Mouse (Mus musculus) thymus, postnatal 14 days (tissue): ENCODE measurements around the gene Ccdc13.

ENCODE experiments used
- DNase-seq: peaks from one replicate; pipeline ENCODE4 v3.0.0; 2021

Gene Ccdc13

DNA sequence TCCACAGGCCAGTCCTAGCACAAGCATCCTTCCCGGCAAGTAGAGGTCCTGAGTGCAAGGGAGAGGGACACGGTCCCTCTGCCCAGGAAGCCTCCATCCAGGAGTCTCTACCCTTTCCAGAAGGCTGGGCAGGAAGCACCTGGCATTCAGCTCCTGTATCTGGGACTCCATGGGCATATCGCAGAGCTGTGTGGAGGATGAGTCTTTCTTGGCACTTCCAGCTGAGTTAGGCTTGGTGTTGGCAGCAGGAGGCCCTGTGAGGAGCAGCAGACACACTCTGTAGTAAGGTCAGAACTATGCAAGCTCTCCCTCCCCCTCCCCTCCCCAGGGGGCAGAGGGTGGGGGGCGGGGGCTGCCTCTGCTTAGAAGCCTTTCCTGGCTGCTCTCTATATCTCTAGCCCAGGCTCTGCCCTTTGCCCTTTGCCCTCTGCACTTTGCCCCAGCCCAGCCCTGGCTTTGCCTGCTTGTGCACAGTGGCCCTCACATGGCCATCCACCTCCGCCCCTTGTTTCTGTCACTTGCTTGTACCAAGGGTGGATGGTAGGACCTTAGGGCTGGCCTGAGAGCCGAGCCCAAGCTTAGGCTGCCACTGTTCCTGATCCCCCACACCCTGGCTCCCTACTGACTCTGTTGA lies 40.3 kb downstream of the Ccdc13 start:
- DNase-seq = no peak

GRCm38 (mm10) chr9:121797722-121798121 lies 41.5 kb downstream of the Ccdc13 start:
- no peak for DNase-seq

GRCm38 (mm10) chr9:121794972-121795539 lies 44.2 kb downstream of the Ccdc13 start:
- no peak for DNase-seq

- DNase-seq = no peak
Measured at GRCm38 (mm10) chr9:121791757-121792521, 47.3 kb downstream of the Ccdc13 start, which contains the start of gene Hhatl. Hhatl (minus strand) TSS chr9:121792507.

GRCm38 (mm10) chr9:121791206-121791605 lies 48.1 kb downstream of the Ccdc13 start:
- DNase-seq = peak; percentile 23

- DNase-seq = no peak
Measured at GRCm38 (mm10) chr9:121786359-121786758, 52.9 kb downstream of the Ccdc13 start.

DNA sequence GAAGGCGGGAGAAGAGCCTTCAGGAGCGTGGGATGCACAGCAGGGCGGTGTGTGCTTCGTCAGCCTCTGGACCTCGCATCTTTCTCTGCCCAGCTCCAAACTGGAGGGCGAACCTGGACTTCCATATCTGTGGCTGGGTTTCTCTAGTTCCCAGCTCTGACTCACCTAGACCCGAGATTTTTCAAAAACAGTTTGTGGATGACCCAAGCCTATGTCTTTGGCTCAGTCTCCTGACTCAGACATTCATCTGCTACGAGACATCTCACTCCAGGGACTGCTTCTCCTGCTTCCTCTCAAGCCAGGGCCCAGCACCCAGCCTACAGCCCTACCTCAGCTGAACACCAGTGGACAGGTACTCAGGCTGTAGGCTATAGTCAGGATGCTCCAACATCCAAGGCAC lies 54.0 kb downstream of the Ccdc13 start:
- DNase-seq = no peak

- DNase-seq = no peak
Measured at GRCm38 (mm10) chr9:121784801-121785200, 54.5 kb downstream of the Ccdc13 start.

DNA sequence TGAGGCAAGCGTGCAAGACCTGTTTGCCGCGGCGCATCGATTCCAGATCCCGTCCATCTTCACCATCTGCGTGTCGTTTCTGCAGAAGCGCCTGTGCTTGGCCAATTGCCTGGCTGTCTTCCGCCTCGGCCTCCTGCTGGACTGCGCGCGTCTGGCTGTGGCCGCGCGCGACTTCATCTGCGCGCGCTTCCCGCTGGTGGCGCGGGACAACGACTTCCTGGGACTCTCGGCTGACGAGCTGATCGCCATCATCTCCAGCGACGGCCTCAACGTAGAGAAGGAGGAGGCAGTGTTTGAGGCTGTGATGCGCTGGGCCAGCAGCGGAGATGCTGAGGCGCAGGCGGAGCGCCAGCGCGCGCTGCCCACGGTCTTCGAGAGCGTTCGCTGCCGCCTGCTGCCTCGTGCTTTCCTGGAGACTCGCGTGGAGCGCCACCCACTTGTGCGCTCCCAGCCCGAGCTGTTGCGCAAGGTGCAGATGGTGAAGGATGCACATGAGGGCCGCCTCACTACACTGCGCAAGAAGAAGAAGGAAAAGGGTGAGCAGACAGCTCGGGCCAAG lies 61.1 kb downstream of the Ccdc13 start:
- no peak for DNase-seq

GRCm38 (mm10) chr9:121777484-121778065 lies 61.7 kb downstream of the Ccdc13 start, which contains the start of gene Klhl40:
Klhl40 (plus strand) TSS chr9:121777607.
- no peak for DNase-seq

GRCm38 (mm10) chr9:121776511-121776910 lies 62.8 kb downstream of the Ccdc13 start:
- no peak for DNase-seq

DNA sequence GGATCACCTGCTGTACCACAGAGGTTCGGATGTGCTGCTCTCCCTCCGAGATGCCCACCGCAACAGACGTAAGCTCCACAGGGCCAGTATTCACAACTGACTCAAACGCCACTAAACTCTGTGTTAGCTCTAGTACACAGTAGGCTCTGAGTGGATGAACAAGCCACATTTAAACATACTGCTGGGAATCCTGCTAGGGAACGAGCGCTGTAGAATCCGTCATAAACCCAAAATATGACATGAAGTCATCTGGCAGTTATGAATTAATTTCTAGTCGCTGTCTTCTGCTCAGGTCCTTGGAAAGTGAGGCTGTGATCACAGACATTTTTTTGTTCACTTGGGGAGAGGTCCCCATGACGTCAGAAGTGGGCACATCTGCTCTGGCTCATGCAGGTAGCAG lies 63.3 kb downstream of the Ccdc13 start:
- DNase-seq = no peak

- DNase-seq = no peak
Measured at GRCm38 (mm10) chr9:121772412-121772811, 66.8 kb downstream of the Ccdc13 start.

- no peak for DNase-seq
Measured at GRCm38 (mm10) chr9:121765166-121765855, 74.0 kb downstream of the Ccdc13 start.

GRCm38 (mm10) chr9:121763716-121764115 lies 75.5 kb downstream of the Ccdc13 start:
- no peak for DNase-seq

- DNase-seq = no peak
Measured at GRCm38 (mm10) chr9:121762761-121763160, 76.5 kb downstream of the Ccdc13 start.

DNA sequence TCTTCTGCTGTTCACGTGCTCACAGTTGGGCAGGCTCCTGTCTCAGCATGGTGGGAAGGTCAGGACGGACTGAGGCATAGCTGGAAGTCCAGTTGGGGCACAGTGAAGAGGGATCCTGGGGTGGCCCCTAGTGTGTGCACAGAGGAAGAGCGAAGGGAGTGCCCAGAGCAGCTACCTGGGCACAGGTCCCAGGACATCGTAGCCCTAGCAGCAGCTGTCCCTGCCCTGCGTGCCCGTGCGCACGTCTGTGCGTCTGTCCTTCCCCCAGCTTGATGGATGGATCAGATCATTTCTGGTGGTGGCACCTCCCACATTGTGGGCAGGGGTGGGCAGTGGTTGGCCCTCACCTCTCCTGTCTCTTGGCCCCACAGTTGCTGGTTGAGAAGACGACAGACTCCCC lies 77.0 kb downstream of the Ccdc13 start:
- DNase-seq = no peak

DNA sequence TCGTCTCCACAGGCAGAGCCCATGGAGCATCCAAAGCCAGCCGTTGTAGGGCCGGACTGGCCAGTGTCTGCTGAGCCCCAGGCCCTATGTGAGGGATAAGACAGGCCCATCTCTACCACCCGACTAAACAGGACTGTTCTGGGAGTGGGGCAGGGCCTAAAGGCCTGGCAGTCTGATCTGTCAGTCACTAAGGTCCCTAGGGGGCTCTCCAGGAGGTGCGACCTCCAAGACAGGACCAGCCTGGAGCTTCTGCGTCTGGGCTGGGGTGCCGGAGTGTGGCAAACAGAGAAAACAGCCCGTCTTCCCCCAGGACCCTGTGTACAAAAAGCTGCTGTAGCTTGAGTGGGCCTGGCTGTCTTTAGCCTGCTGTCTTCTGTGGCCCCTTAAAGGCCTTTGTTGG lies 77.5 kb downstream of the Ccdc13 start:
- no peak for DNase-seq

DNA sequence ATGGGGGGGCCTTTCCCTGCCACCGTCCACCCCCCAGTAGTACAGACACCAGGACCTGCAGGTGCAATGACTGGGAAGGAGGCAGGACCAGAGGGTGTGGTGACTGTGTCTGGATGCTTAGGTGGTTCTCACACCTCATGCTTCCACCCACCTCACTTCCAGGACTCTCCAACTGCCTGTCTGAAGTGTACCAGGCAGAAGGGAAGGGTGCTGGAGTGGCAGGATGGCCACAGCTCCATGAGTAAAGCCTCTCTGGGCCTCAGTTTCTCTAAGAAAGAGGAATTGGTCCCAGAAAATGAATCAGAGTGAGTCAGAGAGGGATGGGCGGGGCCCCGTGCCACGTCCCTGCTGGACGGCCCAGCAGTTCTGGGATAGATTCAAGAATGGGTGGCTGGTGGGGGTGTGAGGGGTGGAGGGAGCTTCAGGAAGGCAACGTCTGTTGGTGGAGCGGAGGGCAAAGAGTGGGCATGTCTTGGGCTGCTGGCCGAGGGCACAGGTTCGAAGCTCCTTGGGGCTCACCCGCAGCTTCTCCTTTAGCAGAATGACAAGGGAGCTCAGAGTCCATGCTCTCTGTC lies 78.1 kb downstream of the Ccdc13 start:
- DNase-seq = no peak

- peak; percentile 60 for DNase-seq
Measured at GRCm38 (mm10) chr9:121760271-121761090, 78.8 kb downstream of the Ccdc13 start.
